Mouse (Mus musculus): ENCODE data around the gene Mgat4a. TPM values are rescaled to one million over a fixed set of nuclear protein-coding genes. Genes with fewer than 3 reads are reported as not detected.

The Mgat4a gene
- total and polyA plus RNA-seq, 3 experiments = 2.7 to 2.8 TPM; not detected in 1

DNA sequence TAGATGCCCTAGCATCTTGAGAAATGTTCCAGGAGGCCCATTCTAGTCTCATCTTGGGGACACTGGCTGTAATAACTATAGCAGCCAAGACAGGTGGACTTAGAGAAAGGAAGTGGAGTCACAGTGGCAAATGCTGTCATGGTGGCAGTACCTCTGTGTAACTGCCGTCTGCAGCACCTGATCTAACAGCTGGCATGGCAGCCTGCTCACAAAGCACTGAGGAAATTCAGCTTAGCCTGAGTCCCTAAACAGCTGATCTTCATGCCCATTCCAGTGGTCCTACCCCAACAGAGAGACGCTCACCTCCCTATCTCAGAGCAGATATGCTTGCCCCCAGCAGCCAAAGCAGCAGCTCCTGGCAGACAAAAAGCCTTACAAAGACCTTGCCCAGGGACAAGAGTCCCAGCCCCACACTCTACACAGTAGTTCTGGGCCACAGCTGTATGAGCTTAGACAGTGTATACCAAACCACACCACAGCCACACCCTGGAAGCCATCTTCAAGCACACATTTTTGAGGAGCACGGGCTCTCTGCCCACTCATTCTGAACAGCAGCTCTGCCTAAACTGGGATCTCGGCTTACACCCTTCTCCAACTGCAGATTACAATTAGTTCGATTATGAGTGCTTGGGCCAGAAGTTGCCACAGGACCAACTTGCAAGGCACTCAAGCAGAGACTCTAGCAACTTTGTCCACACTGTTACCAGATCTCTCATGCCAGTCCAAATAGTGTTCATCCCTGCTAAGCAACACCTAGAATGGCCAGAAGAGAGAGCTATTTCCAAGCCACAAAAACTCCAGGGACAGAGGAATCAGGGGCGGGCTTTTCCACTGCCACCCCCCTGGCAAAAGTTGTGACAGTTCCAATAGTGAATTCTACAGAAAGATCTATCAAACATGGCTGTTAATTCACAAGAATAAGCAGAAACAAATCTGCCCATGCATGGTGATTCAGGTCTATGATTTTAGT is 69.4 kb downstream of the Mgat4a start:
- no peak for DNase-seq (ENCODE audit: low read depth, low spot score)
- H3K27me3 ChIP-seq (ENCODE audit: control insufficient read depth in 1 of 2, insufficient read depth in 2 of 2, low read length in 2 of 2) = no peaks in the 10 kb centered on the region
- TF ChIP-seq RAD21 (IDR thresholded peaks at IDR 0.05; ENCODE audit: low read depth, low read length) (peak; percentile 31), MXI1 (IDR thresholded peaks at IDR 0.05; ENCODE audit: low read depth, low read length) (no peak), CTCF (IDR thresholded peaks at IDR 0.05 in 2 of 3, conservative IDR thresholded peaks at IDR 0.05 in 1 of 3; ENCODE audit: control insufficient read depth in 1 of 3, insufficient read depth in 1 of 3, low read depth in 2 of 3, low read length in 3 of 3, poor library complexity in 1 of 3, severe bottlenecking in 1 of 3) (peak in 1 of 3 experiments; percentile 39; a peak in 2 of 6 replicates), SMC3 (IDR thresholded peaks at IDR 0.05; ENCODE audit: low read depth, low read length) (peak; percentile 40)
- peaks cover 0 to 13% of the 10 kb centered on the region in 2 experiments; a peak in 2 of 4 replicates for H3K36me3 ChIP-seq (ENCODE audit: control insufficient read depth in 1 of 2, insufficient read depth in 2 of 2, low read length in 2 of 2)
- no peaks in the 10 kb centered on the region for H3K9me3 ChIP-seq (replicated peaks; ENCODE audit: insufficient read depth, low read length)
- H3K27ac ChIP-seq (ENCODE audit: control insufficient read depth, low read depth, low read length) = no peak overlapping the region
- H3K4me3 ChIP-seq (ENCODE audit: control insufficient read depth in 1 of 2, insufficient read depth in 1 of 2, low read depth in 2 of 2, low read length in 2 of 2) = no peak overlapping the region
- peaks cover 7 to 18% of the 10 kb centered on the region in 2 experiments for H3K4me1 ChIP-seq (ENCODE audit: control insufficient read depth in 1 of 2, insufficient read depth in 2 of 2, low read length in 2 of 2)
- no peak overlapping the region for H3K9ac ChIP-seq (ENCODE audit: control insufficient read depth, low read depth, low read length, poor library complexity, severe bottlenecking)
- H3K79me2 ChIP-seq (ENCODE audit: control insufficient read depth, insufficient read depth, low read length, poor library complexity) = no peaks in the 10 kb centered on the region

DNA sequence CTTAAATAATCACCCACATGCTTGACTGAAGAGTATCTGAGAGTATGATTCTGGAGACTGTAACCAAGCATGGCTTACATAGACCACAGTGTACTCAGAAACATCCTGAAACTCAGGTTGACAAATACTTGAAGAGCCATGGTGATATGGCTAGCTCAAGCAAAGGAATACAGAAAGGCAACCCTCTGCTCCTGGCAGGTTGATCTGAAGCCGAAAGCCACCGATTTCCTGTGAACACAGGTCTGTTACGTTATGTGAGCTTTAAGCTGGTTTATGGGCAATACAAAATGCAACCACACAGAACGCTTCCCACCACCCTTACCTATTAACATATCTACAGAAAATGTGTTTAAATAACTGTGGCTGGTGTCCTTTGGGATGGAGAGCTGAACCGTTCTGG is 71.8 kb downstream of the Mgat4a start:
- H3K79me2 ChIP-seq (ENCODE audit: control insufficient read depth, insufficient read depth, low read length, poor library complexity) = no peaks in the 10 kb centered on the region
- H3K4me1 ChIP-seq (ENCODE audit: control insufficient read depth in 1 of 2, insufficient read depth in 2 of 2, low read length in 2 of 2) = peaks cover 8 to 18% of the 10 kb centered on the region in 2 experiments
- no peak overlapping the region for H3K9ac ChIP-seq (ENCODE audit: control insufficient read depth, low read depth, low read length, poor library complexity, severe bottlenecking)
- H3K27ac ChIP-seq (ENCODE audit: control insufficient read depth, low read depth, low read length) = no peak overlapping the region
- no peaks in the 10 kb centered on the region for H3K9me3 ChIP-seq (replicated peaks; ENCODE audit: insufficient read depth, low read length)
- TF ChIP-seq RCOR1 (IDR thresholded peaks at IDR 0.05; ENCODE audit: low read depth, low read length) (no peak), SMC3 (IDR thresholded peaks at IDR 0.05; ENCODE audit: low read depth, low read length) (no peak), CHD1 (IDR thresholded peaks at IDR 0.05; ENCODE audit: low read depth, low read length) (no peak), MAFK (IDR thresholded peaks at IDR 0.05; ENCODE audit: borderline replicate concordance, low read depth, low read length) (no peak), ZKSCAN1 (IDR thresholded peaks at IDR 0.05; ENCODE audit: low read depth, low read length) (no peak), MYB (IDR thresholded peaks at IDR 0.05; ENCODE audit: low read depth, low read length) (no peak), ETS1 (IDR thresholded peaks at IDR 0.05; ENCODE audit: low read depth, low read length) (no peak), MEF2A (IDR thresholded peaks at IDR 0.05; ENCODE audit: extremely low read depth, insufficient replicate concordance, low read depth, low read length, poor library complexity, severe bottlenecking) (no peak), POLR2A (IDR thresholded peaks at IDR 0.05; ENCODE audit: control insufficient read depth in 1 of 2, insufficient read depth in 1 of 2, low read depth in 1 of 2, low read length in 2 of 2, poor library complexity in 1 of 2) (no peak), HCFC1 (IDR thresholded peaks at IDR 0.05; ENCODE audit: low read depth, low read length) (no peak), MXI1 (IDR thresholded peaks at IDR 0.05; ENCODE audit: low read depth, low read length) (no peak), MAZ (IDR thresholded peaks at IDR 0.05; ENCODE audit: low read depth, low read length) (no peak), BHLHE40 (IDR thresholded peaks at IDR 0.05; ENCODE audit: borderline replicate concordance, low read depth, low read length) (no peak), ZMIZ1 (IDR thresholded peaks at IDR 0.05; ENCODE audit: low read depth, low read length) (no peak), TAL1 (IDR thresholded peaks at IDR 0.05; ENCODE audit: low read length) (no peak), NRF1 (IDR thresholded peaks at IDR 0.05; ENCODE audit: insufficient read depth, low read depth, low read length, poor library complexity, severe bottlenecking) (no peak), E2F4 (IDR thresholded peaks at IDR 0.05; ENCODE audit: borderline replicate concordance, low read depth, low read length) (no peak)
- DNase-seq (ENCODE audit: low read depth, low spot score) = no peak
- peaks cover 0 to 8% of the 10 kb centered on the region in 2 experiments; a peak in 2 of 4 replicates for H3K36me3 ChIP-seq (ENCODE audit: control insufficient read depth in 1 of 2, insufficient read depth in 2 of 2, low read length in 2 of 2)
- no peaks in the 10 kb centered on the region for H3K27me3 ChIP-seq (ENCODE audit: control insufficient read depth in 1 of 2, insufficient read depth in 2 of 2, low read length in 2 of 2)
- no peak overlapping the region for H3K4me3 ChIP-seq (ENCODE audit: control insufficient read depth in 1 of 2, insufficient read depth in 1 of 2, low read depth in 2 of 2, low read length in 2 of 2)

Measured in MEL (cell line).